Mouse (Mus musculus) myocyte (in vitro differentiated cells): Measurements from ENCODE around the gene Egfl7. TPM values are rescaled to one million over a fixed set of nuclear protein-coding genes. Genes with fewer than 3 reads are reported as not detected.

Experiments used
- H3K27me3 ChIP-seq: one replicate; pipeline ENCODE4 v1.6.1; 2011; ENCODE audit not compliant: control insufficient read depth, insufficient read depth, insufficient read length
- H3K36me3 ChIP-seq: one replicate; pipeline ENCODE4 v1.6.1; 2011; ENCODE audit not compliant: control insufficient read depth, insufficient read depth
- H3K4me2 ChIP-seq: one replicate; pipeline ENCODE4 v1.6.1; 2011; ENCODE audit warnings: low read depth, control low read depth
- H3K4me3 ChIP-seq: one replicate; pipeline ENCODE4 v1.5.1; 2011; ENCODE audit warnings: mild to moderate bottlenecking, control low read depth, moderate library complexity
- H3K79me2 ChIP-seq: one replicate; pipeline ENCODE4 v1.6.1; 2011; ENCODE audit not compliant: control insufficient read depth, insufficient read depth
- H3ac ChIP-seq: one replicate; pipeline ENCODE4 v1.6.1; 2011; ENCODE audit not compliant: control insufficient read depth, insufficient read length
- CEBPB ChIP-seq: IDR thresholded peaks from 2 replicates; pipeline ENCODE4 v1.6.1; 2011; ENCODE audit warnings: mild to moderate bottlenecking, moderate library complexity; ENCODE audit not compliant: poor library complexity, insufficient read depth, severe bottlenecking
- E2F4 ChIP-seq: IDR thresholded peaks from one replicate; pipeline ENCODE4 v1.6.1; 2011; ENCODE audit warnings: mild to moderate bottlenecking, control low read depth, moderate library complexity; ENCODE audit not compliant: insufficient read depth
- MAX ChIP-seq: IDR thresholded peaks from one replicate; pipeline ENCODE4 v1.6.1; 2011; ENCODE audit warnings: low read depth, mild to moderate bottlenecking, control low read depth
- MYOD1 ChIP-seq, 3 experiments: IDR thresholded peaks; one replicate each; pipeline ENCODE4 v1.6.1; 2011; ENCODE audit warnings: control low read depth in 2 of 3, low read depth in 2 of 3, mild to moderate bottlenecking in 2 of 3, moderate library complexity in 1 of 3; ENCODE audit not compliant: insufficient read length in 2 of 3, control insufficient read depth in 1 of 3
- MYOG ChIP-seq, 3 experiments: IDR thresholded peaks; one replicate each; pipeline ENCODE4 v1.6.1; 2011; ENCODE audit warnings: control low read depth in 2 of 3, low read depth in 2 of 3, mild to moderate bottlenecking in 2 of 3; ENCODE audit not compliant: insufficient read length in 2 of 3, control insufficient read depth in 1 of 3, insufficient read depth in 1 of 3
- POLR2A ChIP-seq: IDR thresholded peaks from one replicate; pipeline ENCODE4 v1.6.1; 2011; ENCODE audit warnings: low read depth, mild to moderate bottlenecking, control low read depth, moderate library complexity; ENCODE audit not compliant: insufficient read length
- POLR2AphosphoS2 ChIP-seq: IDR thresholded peaks from one replicate; pipeline ENCODE4 v1.6.1; 2011; ENCODE audit warnings: low read depth, control low read depth; ENCODE audit not compliant: insufficient read length
- REST ChIP-seq: IDR thresholded peaks from one replicate; pipeline ENCODE4 v1.6.1; 2011; ENCODE audit warnings: mild to moderate bottlenecking, control low read depth, moderate library complexity; ENCODE audit not compliant: insufficient read depth, insufficient read length
- SRF ChIP-seq: IDR thresholded peaks from one replicate; pipeline ENCODE4 v1.6.1; 2011; ENCODE audit warnings: low read depth; ENCODE audit not compliant: control insufficient read depth, insufficient read length
- TCF12 ChIP-seq: IDR thresholded peaks from one replicate; pipeline ENCODE4 v1.6.1; 2011; ENCODE audit warnings: mild to moderate bottlenecking, control low read depth; ENCODE audit not compliant: poor library complexity, insufficient read depth, severe bottlenecking
- TCF3 ChIP-seq: IDR thresholded peaks from one replicate; pipeline ENCODE4 v1.6.1; 2011; ENCODE audit warnings: low read depth, control low read depth; ENCODE audit not compliant: insufficient read length
- USF1 ChIP-seq: IDR thresholded peaks from one replicate; pipeline ENCODE4 v1.6.1; 2011; ENCODE audit warnings: low read depth, mild to moderate bottlenecking, control low read depth, moderate library complexity
- polyA plus RNA-seq: library from polyadenylated mRNA; unstranded; fragments of >200 nt; fragmentation: generic; extraction: Trizol; gene quantifications from one replicate; pipeline ENCODE4 v1.2.1, GENCODE M21; 2012; ENCODE audit warnings: missing spikeins

Gene Egfl7
- polyA plus RNA-seq, 1 experiment = 2.7 TPM

DNA sequence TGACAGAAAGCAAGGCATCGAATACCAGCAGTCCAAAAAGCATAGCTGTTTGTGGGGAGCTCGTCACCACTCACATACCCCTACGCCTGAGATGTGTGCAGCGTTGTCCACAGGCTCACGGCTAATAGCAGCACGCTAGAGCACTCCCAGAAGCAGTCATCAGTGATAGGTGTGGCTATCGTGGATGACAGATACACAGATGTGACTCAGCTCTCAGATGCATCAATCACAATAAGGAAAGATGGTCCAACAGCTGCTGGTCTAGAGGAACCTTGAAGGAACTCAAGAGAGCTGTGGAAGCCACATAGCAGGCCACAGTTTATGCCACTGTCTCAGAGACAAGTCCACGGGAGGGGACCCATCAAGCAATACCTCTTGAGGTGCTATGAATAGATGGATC lies 36.0 kb upstream of the Egfl7 start:
- no peak overlapping the region for H3K4me3 ChIP-seq
- H3K36me3 ChIP-seq = no peaks in the 10 kb centered on the region
- H3K4me2 ChIP-seq = peak overlapping the region; percentile 63
- no peaks in the 10 kb centered on the region for H3K79me2 ChIP-seq
- no peaks in the 10 kb centered on the region for H3K27me3 ChIP-seq
- no peak for TF ChIP-seq USF1
- peak in 2 of 3 experiments; percentile 52 to 55 for TF ChIP-seq MYOD1 (IDR thresholded peaks at IDR 0.05; ENCODE audit: control insufficient read depth in 1 of 3, insufficient read length in 2 of 3, low read depth in 2 of 3)
- no peak overlapping the region for H3ac ChIP-seq

DNA sequence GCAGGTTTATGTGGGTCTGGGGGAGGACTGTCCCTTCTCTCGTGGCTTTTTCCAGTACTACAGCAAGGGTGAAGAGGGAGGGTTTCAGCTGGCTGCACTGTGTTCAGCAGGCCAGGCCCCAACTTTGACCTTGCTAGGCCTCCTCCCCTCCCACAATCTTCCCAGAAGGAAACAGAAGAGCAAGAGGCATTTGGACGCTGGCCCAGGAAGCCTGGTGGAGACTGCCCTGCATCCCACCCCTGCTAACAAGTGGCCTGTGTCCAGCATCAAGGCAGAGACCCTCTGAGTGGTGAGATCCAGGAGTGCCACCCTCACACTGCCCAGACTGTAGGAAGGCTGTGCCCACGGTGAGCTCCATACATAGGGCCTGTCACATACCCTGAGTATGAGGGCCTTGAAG lies 35.5 kb upstream of the Egfl7 start:
- Histone ChIP-seq H3ac (no peak overlapping the region), H3K4me3 (no peak overlapping the region), H3K4me2 (no peak overlapping the region), H3K79me2 (no peaks in the 10 kb centered on the region), H3K36me3 (no peaks in the 10 kb centered on the region), H3K27me3 (no peaks in the 10 kb centered on the region)
- TF ChIP-seq E2F4 (no peak), TCF3 (no peak), SRF (no peak), POLR2A (no peak), CEBPB (no peak), USF1 (no peak), MAX (no peak), MYOD1 (IDR thresholded peaks at IDR 0.05; ENCODE audit: control insufficient read depth in 1 of 3, insufficient read length in 2 of 3, low read depth in 2 of 3) (no peak), POLR2AphosphoS2 (no peak)

DNA sequence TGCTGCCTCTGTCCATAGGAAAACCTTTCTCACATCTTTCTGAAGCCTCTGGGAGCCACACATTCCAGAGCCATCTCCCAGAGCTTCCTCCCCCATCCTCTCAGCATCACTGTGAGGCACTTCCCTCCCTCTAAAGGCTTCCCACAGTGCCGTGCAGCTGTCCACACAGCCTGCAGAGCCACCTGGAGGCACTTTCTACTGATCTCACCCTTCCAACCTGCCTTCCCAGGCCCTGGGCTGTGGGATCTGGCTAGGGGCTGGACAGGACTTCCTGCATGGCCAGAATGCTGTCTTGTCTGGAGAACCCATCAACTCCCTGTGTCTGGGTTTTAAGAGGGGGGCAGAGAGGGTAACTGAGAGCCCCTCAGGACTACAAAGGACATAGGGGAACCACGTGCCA lies 32.3 kb upstream of the Egfl7 start:
- TF ChIP-seq POLR2A = no peak
- TF ChIP-seq SRF = no peak
- TF ChIP-seq USF1 = no peak
- peak in 1 of 3 experiments; percentile 59 for TF ChIP-seq MYOG (IDR thresholded peaks at IDR 0.05; ENCODE audit: control insufficient read depth in 1 of 3, insufficient read depth in 1 of 3, insufficient read length in 2 of 3, low read depth in 2 of 3)
- TF ChIP-seq POLR2AphosphoS2 = no peak
- TF ChIP-seq MYOD1 (IDR thresholded peaks at IDR 0.05; ENCODE audit: control insufficient read depth in 1 of 3, insufficient read length in 2 of 3, low read depth in 2 of 3) = peak in 1 of 3 experiments; percentile 57
- no peak for TF ChIP-seq CEBPB
- no peak for TF ChIP-seq MAX
- TF ChIP-seq E2F4 = no peak
- TF ChIP-seq TCF3 = no peak
- TF ChIP-seq REST = no peak
- TF ChIP-seq TCF12 = no peak
- H3K4me3 ChIP-seq = no peak overlapping the region
- H3K79me2 ChIP-seq = no peaks in the 10 kb centered on the region
- H3K4me2 ChIP-seq = no peak overlapping the region
- H3K36me3 ChIP-seq = no peaks in the 10 kb centered on the region
- H3ac ChIP-seq = no peak overlapping the region
- no peaks in the 10 kb centered on the region for H3K27me3 ChIP-seq

DNA sequence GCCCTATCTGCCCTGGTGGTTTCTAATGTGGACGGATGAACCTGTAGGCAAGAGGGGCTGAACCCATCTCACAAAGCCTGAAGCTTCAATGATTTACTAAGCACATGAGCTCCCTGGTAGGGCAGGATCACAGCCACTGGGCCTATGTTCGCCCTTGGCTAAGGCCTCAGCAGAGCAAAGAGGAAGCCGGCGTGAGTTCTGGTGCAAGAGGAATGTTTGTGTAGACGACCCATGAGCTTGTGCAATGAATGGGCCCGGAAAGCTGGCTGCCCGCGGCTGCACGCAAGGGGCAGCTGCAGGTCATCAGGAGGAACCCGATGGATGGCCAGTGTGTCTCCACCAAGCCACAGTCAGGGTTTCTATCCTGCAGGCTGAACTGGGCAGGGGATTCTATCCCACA lies 30.0 kb upstream of the Egfl7 start:
- TF ChIP-seq MYOG (IDR thresholded peaks at IDR 0.05; ENCODE audit: control insufficient read depth in 1 of 3, insufficient read depth in 1 of 3, insufficient read length in 2 of 3, low read depth in 2 of 3) (peak in 1 of 3 experiments; percentile 31), MAX (no peak)
- Histone ChIP-seq H3ac (no peak overlapping the region), H3K4me3 (no peak overlapping the region), H3K27me3 (no peaks in the 10 kb centered on the region), H3K36me3 (no peaks in the 10 kb centered on the region), H3K79me2 (no peaks in the 10 kb centered on the region), H3K4me2 (no peak overlapping the region)

DNA sequence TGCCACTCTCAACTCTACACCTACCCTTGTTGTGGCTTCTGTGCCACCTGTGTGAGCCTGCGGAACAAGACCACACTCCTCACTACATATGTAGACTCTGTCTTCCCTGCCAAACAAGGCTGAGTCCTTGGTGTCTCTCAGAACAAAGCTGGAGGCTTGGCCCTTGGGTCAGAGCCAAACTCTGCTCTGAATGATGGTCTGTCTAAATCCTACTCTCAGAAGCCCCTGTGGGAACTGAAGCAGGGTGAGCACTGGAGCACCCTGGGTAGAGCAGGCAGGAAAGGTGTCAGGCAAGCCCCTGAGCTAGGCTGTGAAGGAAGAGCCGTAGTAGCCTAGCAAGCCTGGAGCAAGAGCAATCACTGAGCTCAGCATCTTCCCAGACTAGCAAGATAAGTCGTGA lies 29.6 kb upstream of the Egfl7 start:
- TF ChIP-seq E2F4 (no peak), USF1 (no peak), POLR2A (no peak), POLR2AphosphoS2 (no peak), TCF3 (no peak), REST (no peak), MYOD1 (IDR thresholded peaks at IDR 0.05; ENCODE audit: control insufficient read depth in 1 of 3, insufficient read length in 2 of 3, low read depth in 2 of 3) (no peak), TCF12 (no peak), MYOG (IDR thresholded peaks at IDR 0.05; ENCODE audit: control insufficient read depth in 1 of 3, insufficient read depth in 1 of 3, insufficient read length in 2 of 3, low read depth in 2 of 3) (no peak), CEBPB (no peak), MAX (no peak), SRF (no peak)
- no peaks in the 10 kb centered on the region for H3K36me3 ChIP-seq

DNA sequence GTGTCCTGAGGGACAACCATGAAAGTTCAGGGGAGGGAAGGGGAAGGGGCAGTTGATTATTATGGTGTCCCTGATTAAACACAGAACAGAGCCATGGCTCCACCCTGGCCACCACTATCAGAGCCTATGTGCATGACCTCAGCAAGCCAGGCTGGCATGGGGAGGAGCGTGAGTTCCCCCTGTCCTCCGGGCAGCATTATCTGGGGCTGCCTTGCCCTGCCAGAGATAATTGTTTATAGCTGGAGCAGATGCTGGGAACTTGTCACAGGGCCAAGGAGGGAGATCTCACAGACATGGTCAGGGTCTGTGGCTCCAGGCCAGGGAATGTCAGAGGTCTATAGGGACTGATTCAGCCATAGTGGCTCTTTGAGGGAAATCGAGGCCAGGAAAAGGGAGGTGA lies 29.0 kb upstream of the Egfl7 start:
- Histone ChIP-seq H3K4me3 (no peak overlapping the region), H3K27me3 (no peaks in the 10 kb centered on the region), H3K36me3 (no peaks in the 10 kb centered on the region), H3K79me2 (no peaks in the 10 kb centered on the region), H3ac (no peak overlapping the region), H3K4me2 (no peak overlapping the region)
- TF ChIP-seq SRF = no peak
- TF ChIP-seq POLR2AphosphoS2 = no peak
- no peak for TF ChIP-seq TCF12
- TF ChIP-seq E2F4 = no peak
- no peak for TF ChIP-seq MAX
- TF ChIP-seq USF1 = no peak
- no peak for TF ChIP-seq MYOD1 (IDR thresholded peaks at IDR 0.05; ENCODE audit: control insufficient read depth in 1 of 3, insufficient read length in 2 of 3, low read depth in 2 of 3)
- no peak for TF ChIP-seq CEBPB
- TF ChIP-seq MYOG (IDR thresholded peaks at IDR 0.05; ENCODE audit: control insufficient read depth in 1 of 3, insufficient read depth in 1 of 3, insufficient read length in 2 of 3, low read depth in 2 of 3) = no peak

More for the DNA sequence above, 29.6 kb upstream of the Egfl7 start:
- H3K4me3 ChIP-seq = no peak overlapping the region
- no peak overlapping the region for H3K4me2 ChIP-seq
- no peak overlapping the region for H3ac ChIP-seq
- no peaks in the 10 kb centered on the region for H3K79me2 ChIP-seq
- no peaks in the 10 kb centered on the region for H3K27me3 ChIP-seq
